Mouse (Mus musculus) stomach, embryonic 14.5 days (tissue): Measurements from ENCODE around the gene H13. TPM values are rescaled to one million over a fixed set of nuclear protein-coding genes. Genes with fewer than 3 reads are reported as not detected.
A peak's percentile ranks its signal among the peaks of the same experiment; 100 is the strongest.
"Not testable (repeated sequence)": the region's sequence is repeated elsewhere in the genome, so short reads cannot be mapped to it uniquely, and the experiment has no call there.

Experiments used
- ATAC-seq: fragments of 200-750 bp; cut with Nextera tagmentation; 2 replicates; pipeline ENCODE4 v1.8.0; 2017; ENCODE audit warnings: low read depth, moderate TSS enrichment; ENCODE audit not compliant: insufficient number of reproducible peaks, insufficient read depth, low FRiP score
- H3K27ac ChIP-seq: fragments of 300-500 bp; sonication (generic); 2 replicates; pipeline ENCODE4 v1.5.1; 2014; ENCODE audit warnings: mild to moderate bottlenecking, low read length, moderate library complexity, mixed read lengths
- H3K27me3 ChIP-seq: fragments of 300-500 bp; sonication (generic); 2 replicates; pipeline ENCODE4 v1.6.1; 2014; ENCODE audit warnings: low read length, control low read depth, mixed read lengths; ENCODE audit not compliant: control insufficient read depth, insufficient read depth
- H3K36me3 ChIP-seq: fragments of 300-500 bp; sonication (generic); 2 replicates; pipeline ENCODE4 v1.6.1; 2014; ENCODE audit warnings: mild to moderate bottlenecking, control low read depth, low read length, moderate library complexity, mixed read lengths; ENCODE audit not compliant: control insufficient read depth, insufficient read depth
- H3K4me1 ChIP-seq: fragments of 300-500 bp; sonication (generic); 2 replicates; pipeline ENCODE4 v1.6.1; 2014; ENCODE audit warnings: low read length, control low read depth, mixed read lengths; ENCODE audit not compliant: control insufficient read depth, insufficient read depth
- H3K4me2 ChIP-seq: fragments of 300-500 bp; sonication (generic); replicated peaks from 2 replicates; pipeline ENCODE4 v1.6.1; 2014; ENCODE audit warnings: low read depth, low read length, control low read depth
- H3K4me3 ChIP-seq: fragments of 300-500 bp; sonication (generic); 2 replicates; pipeline ENCODE4 v1.5.1; 2014; ENCODE audit warnings: low read depth, low read length, control low read depth
- H3K9ac ChIP-seq: fragments of 300-500 bp; sonication (generic); replicated peaks from 2 replicates; pipeline ENCODE4 v1.6.1; 2014; ENCODE audit warnings: low read depth, mild to moderate bottlenecking, control low read depth, low read length, moderate library complexity, mixed read lengths
- H3K9me3 ChIP-seq: fragments of 300-500 bp; sonication (generic); 2 replicates; pipeline ENCODE4 v1.6.1; 2016; ENCODE audit warnings: low read depth, low read length, control low read depth; ENCODE audit not compliant: control insufficient read depth
- WGBS: fragments of 180-500 bp; shearing (Covaris S2); extraction: QIAGEN DNeasy Blood & Tissue Kit; methylation state at CpG from one replicate; pipeline ENCODE4 v1.1.7; 2014; 5-methylcytosine and 5-hydroxymethylcytosine counted together
- polyA plus RNA-seq: library from polyadenylated mRNA; unstranded; fragments of >200 nt; fragmentation: Nextera tagmentation; extraction: Ambion mirVana; gene quantifications from 2 replicates; pipeline ENCODE4 v1.2.1, GENCODE M21; 2014

H13 gene
- polyA plus RNA-seq, 1 experiment from 2014 or later = 122 TPM

DNA sequence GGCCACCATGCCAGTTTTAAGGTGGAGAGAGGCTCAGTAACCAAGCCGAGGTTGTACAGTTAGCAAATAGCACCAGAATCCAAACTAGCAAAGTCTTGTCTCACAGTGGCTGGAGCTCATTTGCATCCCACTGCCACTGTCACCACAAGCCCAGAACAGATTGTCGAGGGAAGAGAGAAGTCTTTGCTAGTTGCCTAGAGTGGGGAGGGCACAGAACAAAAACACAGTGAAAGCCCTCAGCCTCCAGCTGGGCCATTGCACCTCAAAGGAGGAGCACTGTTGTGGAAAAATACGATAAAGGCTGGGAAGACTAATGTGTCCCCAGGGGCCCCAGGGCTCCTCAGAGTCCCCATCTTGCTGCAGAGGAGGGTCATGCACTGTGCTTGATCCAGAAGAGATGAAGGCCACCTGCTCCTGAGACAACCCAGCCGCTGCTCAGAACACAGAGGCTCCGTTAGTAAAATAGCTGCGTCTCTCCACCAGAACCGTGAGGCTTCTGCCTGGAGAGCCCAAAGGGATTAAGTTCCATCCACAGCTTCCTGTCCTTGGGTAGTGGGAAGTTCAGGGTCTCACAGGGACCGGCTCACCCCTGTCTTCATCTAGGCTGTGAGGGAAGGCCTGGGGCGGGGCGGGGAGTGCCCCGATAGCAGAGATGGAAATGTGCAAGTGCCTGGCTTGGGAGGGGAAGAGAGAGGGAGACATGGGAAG, 29.7 kb upstream of the H13 start:
- Histone ChIP-seq H3K27ac (peak overlapping the region; percentile 95), H3K4me2 (no peak overlapping the region; the same call in 1 of the 2 replicates), H3K9ac (no peak overlapping the region), H3K36me3 (peaks cover under 1% of the 10 kb centered on the region; the same call in 1 of the 2 replicates), H3K4me1 (peaks cover 25% of the 10 kb centered on the region), H3K27me3 (no peaks in the 10 kb centered on the region), H3K4me3 (no peak overlapping the region), H3K9me3 (no peaks in the 10 kb centered on the region)
- WGBS = 20% methylated on average over 11 of the region's 11 CpGs
- ATAC-seq = peak; percentile 77; the same call in 1 of the 2 replicates

DNA sequence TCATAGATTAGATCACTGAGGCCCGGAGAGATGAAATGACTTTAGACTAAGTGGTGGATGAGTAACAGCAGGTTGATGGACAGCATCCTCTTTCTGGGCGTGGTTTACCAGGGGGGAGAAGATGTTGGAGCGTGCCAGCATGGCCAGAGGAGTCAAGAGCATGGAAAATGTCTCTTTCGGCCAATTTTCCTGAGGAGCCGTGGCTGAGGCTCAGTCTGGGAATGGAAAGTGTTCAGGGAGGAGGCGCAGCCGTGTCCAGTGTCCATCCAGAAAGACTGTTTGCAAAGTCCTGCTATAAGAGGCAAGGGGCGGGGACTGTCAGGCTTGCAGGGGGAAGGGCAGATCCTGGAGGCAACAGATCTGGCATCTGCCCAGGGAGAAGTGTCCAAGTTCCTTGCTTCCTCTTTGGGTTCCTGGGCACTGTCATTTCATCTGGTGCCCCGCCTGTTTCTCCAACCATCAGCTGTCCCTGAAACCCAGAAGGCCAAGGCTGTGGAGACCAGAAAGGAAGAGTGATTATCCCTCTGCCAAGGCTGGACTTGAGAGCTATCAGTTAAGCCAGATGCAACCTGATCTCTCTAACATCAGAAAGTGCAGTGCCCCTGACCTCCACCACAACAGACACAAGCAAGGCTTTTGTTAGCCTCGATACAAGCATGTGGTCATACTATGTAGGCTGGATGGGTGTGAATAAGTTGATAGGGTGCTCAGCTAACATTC, 16.2 kb upstream of the H13 start:
- H3K27me3 ChIP-seq = no peaks in the 10 kb centered on the region
- ATAC-seq = no peak

DNA sequence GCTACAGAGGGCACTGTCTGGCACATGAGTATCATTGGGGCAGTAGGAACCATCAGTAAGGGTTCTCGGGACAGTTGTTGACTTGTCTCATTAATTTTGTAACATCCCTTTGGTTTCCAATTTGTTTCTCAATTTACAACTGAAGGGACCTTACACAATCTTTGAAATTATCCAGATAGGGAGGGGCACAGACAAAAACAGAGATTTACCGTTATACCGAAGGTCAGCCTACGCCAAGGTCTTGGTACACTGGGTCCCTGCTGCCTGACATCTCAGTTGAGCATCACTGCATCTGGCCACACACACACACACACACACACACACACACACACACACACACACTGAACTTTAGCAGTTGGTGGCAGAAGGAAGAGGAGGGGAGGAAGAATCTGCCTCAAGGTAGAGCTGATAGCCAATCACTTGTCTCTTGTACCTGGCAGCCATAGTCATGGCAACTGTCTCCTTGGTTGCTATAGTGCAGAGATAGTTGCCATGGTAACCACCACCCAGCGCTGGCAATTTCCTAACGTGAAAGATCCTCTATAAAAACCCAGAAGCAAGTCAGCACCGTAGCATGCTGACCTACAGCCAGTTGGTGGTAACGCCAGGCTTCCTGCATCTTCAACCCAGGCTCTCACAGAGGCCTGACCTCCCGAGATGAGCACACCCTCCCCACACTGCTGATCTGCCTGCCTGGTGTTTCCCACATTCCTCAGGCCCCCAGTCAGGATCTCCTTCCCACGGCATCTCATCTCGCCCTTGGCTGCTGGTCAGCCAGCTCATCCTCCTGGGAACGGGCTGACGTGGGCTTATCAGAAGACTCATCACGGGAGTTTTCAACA, 15.2 kb upstream of the H13 start:
- no peak overlapping the region for H3K9ac ChIP-seq
- no peaks in the 10 kb centered on the region for H3K9me3 ChIP-seq
- H3K36me3 ChIP-seq = no peaks in the 10 kb centered on the region
- no peaks in the 10 kb centered on the region for H3K27me3 ChIP-seq
- H3K4me1 ChIP-seq = peaks cover 6% of the 10 kb centered on the region; the same call in 1 of the 2 replicates
- H3K4me3 ChIP-seq = no peak overlapping the region
- 42% methylated on average over 14 of the region's 14 CpGs for WGBS
- ATAC-seq = no peak
- H3K4me2 ChIP-seq = no peak overlapping the region
- no peak overlapping the region for H3K27ac ChIP-seq

More for the DNA sequence above, 16.2 kb upstream of the H13 start:
- no peak overlapping the region for H3K4me3 ChIP-seq
- H3K4me2 ChIP-seq = no peak overlapping the region
- no peaks in the 10 kb centered on the region for H3K36me3 ChIP-seq
- no peaks in the 10 kb centered on the region for H3K9me3 ChIP-seq
- H3K27ac ChIP-seq = no peak overlapping the region
- WGBS = 54% methylated on average over 10 of the region's 10 CpGs
- H3K9ac ChIP-seq = no peak overlapping the region
- peaks cover 11% of the 10 kb centered on the region; the same call in 1 of the 2 replicates for H3K4me1 ChIP-seq

DNA sequence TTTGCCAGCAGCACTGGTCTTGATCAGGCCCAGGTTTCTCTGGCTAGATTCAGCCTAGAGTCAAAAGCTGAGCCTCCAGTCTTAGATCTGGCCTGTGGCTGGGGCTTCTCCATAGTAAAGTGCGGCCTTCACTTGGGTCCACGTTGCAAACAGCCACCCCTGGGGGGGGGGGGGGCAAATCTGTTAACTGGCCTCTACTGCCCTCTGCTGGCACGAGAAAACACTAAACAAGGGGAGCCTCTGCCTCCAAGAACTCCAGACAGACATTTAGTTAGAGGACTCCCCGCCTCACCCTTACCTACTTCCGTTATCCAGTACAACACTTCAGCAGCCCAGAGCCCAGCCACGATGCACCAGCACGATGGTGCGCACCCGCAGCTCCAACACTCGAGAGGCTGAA, 11.9 kb upstream of the H13 start:
- 53% methylated on average over 10 of the region's 10 CpGs for WGBS
- Histone ChIP-seq H3K27ac (no peak overlapping the region), H3K4me2 (no peak overlapping the region), H3K9me3 (no peaks in the 10 kb centered on the region), H3K4me1 (peaks cover 6% of the 10 kb centered on the region; the same call in 1 of the 2 replicates), H3K27me3 (no peaks in the 10 kb centered on the region), H3K9ac (no peak overlapping the region), H3K36me3 (no peaks in the 10 kb centered on the region), H3K4me3 (no peak overlapping the region)
- ATAC-seq = no peak

DNA sequence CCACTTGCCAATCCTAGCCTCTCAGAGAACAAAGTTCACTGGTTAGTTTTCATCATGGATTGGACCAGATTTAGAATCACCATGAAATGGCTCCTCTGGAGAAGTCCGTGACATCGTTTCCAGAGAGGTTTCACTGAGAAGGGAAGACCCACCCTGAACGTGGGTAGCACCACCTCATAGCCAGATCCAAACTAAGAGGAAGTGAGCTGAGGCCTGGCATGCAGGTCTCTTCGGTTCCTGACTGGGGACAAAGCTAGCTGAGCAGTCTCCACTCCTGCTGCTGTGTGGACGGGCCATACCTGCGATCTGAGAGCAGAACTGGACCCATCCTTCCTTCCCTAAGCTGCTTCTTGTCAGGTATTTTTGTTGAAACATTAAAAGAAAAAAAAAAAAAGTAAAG, 8.1 kb upstream of the H13 start:
- no peak for ATAC-seq
- Histone ChIP-seq H3K4me3 (no peak overlapping the region), H3K4me2 (no peak overlapping the region), H3K9ac (no peak overlapping the region), H3K27me3 (no peaks in the 10 kb centered on the region), H3K27ac (no peak overlapping the region), H3K9me3 (no peaks in the 10 kb centered on the region), H3K36me3 (no peaks in the 10 kb centered on the region), H3K4me1 (no peaks in the 10 kb centered on the region)
- WGBS = 81% methylated on average over 6 of the region's 6 CpGs

DNA sequence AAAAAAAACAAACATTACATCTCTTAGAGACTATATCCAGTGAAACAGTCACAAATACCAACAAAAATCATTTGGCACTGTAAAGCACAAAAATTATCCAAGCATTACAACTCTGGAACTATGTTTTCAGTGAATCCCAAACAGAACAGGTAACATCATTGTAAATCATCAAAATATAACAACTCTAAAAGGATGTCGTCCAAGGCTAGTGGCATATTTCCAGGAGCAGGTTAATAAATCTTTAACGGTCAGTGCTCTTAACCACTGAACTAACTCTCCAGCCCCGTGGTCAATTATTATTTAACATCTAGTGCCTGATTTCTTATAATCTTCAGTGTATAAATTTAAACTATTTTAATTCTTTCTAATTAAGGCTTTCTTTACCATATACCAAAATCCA, 3.1 kb upstream of the H13 start:
- 69% methylated on average over 3 of the region's 3 CpGs for WGBS
- H3K9ac ChIP-seq, H3K4me3 ChIP-seq, H3K4me2 ChIP-seq, H3K36me3 ChIP-seq, ATAC-seq, H3K9me3 ChIP-seq, H3K27me3 ChIP-seq, H3K27ac ChIP-seq: not testable (repeated sequence)
- peaks cover 11% of the 10 kb centered on the region for H3K4me1 ChIP-seq

DNA sequence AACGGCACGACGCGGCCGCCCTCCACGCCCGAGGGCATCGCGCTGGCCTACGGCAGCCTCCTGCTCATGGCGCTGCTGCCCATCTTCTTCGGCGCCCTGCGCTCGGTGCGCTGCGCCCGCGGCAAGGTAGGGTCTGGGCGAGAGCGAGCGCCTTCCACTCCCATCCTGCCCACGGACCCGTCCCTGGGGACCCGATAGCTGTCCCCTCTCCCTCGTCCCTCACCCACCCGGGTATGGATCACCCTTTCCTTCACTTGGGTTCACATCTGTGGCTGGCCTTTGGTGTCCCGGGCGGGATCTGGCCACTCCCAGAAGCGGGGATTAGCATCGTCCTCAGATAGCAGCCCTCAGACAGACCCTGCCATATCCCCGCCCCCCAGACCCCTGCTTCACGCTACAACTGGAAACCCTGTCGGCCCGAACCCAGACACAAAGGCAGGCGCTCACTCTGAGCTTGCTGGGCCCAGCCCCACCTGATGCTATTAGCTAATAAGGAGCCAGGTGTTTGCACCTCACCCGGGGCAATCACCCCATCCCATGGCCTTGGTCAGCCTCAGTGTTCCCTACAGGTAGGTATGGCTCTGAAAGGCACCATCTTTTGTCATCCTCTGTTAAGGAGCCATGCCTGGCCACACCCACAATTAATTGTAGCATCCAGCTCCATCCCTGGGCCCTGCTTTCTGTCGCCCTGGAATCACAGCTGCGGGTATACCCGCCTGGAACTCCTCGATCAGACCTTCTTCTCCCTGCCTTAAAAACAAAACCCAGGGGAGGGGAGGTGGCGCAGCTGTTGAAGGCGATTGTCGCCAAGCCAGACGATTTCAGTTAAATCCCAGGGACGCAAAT, 601 bp downstream of the H13 start:
- Histone ChIP-seq H3K4me1 (peaks cover 28% of the 10 kb centered on the region), H3K4me2 (peak overlapping the region; percentile 90), H3K27ac (peak overlapping the region; percentile 98), H3K36me3 (peaks cover 18% of the 10 kb centered on the region), H3K27me3 (no peaks in the 10 kb centered on the region), H3K9ac (peak overlapping the region; percentile 95), H3K9me3 (no peaks in the 10 kb centered on the region), H3K4me3 (peak overlapping the region; percentile 95)
- peak; percentile 72 for ATAC-seq
- WGBS = under 1% methylated on average over 43 of the region's 46 CpGs
